Mouse (Mus musculus) erythroblast, adult 5-6 weeks (primary cell): ENCODE results near the gene Tbc1d2. TPM values are rescaled to one million over a fixed set of nuclear protein-coding genes. Genes with fewer than 3 reads are reported as not detected.

Experiments
- ATAC-seq: replicated peaks from 2 replicates; pipeline ENCODE4 v1.8.0; 2016; ENCODE audit warnings: moderate number of reproducible peaks, mild to moderate bottlenecking, moderate TSS enrichment, inconsistent platforms; ENCODE audit not compliant: poor library complexity, low FRiP score, severe bottlenecking
- total RNA-seq, 2 experiments: library from RNA; stranded (forward) in 1 of 2; stranded (reverse) in 1 of 2; fragments of 150-400 nt in 1 of 2; fragments of 200-764, 138-1000 nt in 1 of 2; gene quantifications; 2 replicates each; pipeline versions ENCODE4 v1.2.3 to v1.2.4; 2015 to 2017; ENCODE audit warnings: low replicate concordance in 2 of 2

Gene Tbc1d2
- total RNA-seq, 2 experiments from 2014 or later: 1.5 to 3.2 TPM

DNA sequence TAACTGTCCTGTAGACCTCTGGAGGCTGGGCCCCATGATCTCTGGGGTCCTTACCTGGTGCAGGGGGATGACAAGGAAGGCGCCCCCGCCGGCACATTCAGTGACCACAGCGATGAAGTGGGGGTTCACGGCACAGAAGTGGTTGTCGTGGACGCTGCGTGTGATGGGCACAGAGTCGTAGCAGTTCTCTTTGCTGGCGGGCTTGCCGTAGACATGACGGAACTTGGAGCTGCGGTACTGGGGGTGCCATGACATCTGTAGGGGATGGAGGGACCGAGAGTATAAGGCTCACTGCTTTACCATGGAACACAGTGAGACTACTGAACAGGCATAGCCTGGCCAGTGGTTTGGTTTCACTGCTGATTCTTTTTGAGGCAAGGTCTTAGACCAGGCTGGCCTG lies 87.2 kb downstream of the Tbc1d2 start:
- no peak for ATAC-seq

DNA sequence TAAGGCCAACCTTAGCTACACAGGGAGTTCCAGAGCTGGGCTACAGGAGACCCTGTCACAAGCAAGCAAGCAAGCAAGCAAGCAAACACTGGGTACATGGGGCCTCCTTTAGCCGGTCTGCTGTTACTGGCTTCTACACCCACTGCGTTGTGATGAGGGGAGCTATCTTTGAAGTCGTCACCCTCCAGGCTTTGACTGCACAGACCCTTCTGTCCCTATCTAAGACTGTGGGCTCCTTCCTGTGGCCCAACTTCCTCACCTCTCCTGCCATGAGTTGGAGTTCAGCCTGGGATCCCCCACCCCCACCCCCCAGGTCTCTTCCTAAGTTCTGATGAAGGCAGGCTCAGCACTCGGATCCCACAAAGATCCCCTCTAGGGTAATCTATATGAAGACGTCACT lies 88.0 kb downstream of the Tbc1d2 start:
- no peak for ATAC-seq

DNA sequence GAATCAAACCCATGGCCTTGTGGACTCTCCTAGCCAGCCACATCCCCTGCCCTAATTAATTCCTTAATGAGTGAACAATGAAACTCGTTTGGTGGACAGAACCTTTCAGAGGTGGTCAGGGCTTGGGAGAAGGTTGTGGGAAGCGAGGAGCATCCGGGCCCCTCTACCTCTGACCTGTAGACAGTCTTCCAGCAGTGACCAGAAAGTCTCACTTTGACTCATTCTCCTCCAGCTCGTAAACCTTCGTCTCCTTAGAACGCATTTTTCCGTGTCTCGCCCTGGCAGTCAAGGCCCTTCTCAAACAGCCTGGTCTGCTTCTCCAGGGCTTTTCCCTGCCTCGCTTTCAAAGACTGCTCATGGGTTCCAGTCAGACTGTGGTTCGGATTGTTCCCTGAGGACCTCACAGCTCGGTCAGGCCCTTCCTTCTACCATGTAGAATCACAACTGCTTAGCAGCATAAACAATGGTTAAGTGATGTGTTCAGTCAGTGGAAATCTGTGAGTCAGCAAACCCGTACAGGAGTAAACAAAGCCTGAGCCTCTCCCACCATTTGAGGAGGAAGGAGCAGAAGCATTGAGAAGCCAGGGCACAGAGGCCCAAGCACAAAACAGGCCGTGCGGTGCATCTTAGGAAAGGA lies 89.8 kb downstream of the Tbc1d2 start:
- ATAC-seq: no peak

DNA sequence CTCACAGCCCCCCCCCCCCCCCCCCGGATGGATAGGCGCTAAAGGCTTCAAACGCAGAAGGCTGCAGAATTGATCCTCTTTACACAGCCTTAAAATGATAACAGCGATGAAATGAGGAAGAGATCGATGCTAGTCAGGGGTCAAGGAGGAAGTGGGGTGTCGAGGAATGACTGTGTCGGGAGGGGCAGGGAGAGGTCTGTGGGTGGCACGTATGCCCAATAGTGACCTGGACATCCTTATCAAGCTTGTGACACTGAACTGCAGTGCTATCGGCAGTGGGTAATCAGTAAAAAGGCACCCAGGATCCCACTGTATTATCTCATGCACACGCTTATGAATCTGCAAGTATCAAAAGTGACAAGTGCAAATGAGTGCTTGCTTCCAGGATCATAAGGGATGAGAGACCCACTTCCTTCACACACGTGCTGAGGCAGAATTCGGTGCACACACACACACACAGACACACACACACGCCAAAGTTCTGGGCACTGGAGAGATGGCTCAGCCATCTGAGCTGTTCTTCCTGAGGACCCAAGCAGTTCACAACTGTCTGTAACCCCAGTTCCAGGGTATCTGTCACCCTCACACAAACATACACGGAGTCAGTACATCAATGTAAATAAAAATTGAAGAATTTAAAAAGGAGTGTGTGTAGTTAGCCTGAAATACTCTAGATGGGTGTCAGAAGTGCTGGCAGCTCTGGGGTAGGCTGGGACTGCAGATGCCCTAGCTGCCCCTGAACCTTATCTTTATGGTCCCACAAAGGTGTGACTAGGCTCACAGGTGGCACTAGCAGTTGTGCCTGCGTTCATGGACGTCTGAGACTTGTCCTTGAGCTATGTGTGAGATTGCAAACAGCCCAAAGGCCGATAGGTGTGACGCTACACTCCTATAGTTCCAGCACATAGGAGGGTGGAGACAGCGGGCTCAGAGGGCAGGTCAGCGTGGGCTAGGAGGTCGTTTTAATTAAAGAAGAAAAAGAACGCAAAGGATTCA lies 91.0 kb downstream of the Tbc1d2 start:
- ATAC-seq: no peak

DNA sequence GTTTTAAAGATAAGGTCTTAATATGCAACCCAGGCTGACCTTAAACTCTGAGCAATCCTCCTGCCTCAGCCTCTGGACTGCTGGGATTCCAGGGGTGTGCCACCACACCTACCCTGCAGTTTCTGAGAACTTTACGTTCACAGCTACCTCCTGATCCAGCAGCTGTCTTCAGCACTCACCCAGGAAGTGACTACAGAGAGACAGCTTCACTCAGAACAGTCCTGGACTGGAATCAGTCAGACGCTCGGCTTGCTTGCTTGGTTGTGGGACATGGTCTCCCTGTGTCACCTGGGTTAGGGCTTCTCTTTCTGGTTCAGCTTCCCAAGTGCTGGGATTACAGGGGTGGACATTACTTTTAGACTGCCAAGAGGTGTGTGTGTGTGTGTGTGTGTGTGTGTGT lies 93.1 kb downstream of the Tbc1d2 start:
- ATAC-seq: no peak

DNA sequence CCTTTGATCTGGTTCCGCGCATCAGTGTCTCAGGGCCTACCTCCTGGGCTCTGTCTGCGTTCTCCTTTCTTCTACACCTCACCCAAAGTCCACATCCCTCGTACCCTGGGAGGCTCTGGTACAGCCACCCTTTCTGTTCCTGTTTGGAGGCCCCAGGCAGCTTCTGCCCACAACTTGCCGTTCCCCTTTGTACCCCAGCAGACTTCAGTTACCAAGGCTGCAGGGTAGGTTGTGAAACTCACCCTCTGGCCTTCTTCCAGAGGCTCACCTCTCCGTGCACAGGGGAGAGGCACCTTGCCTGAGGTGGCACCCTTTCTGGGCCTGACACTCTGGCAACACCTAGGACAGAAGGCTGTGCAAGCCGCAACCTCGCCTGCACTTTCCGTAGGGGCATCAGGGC lies 94.2 kb downstream of the Tbc1d2 start:
- ATAC-seq: no peak

Other genes starting within 250 kb of the Tbc1d2 start
- gene Hemgn, start 236.7 kb downstream of the Tbc1d2 start, total RNA-seq (2015; ENCODE audit: low replicate concordance): 294 and 312 TPM in 2 replicates
- 420 and 452 TPM in 2 replicates for gene Hemgn, start 236.7 kb downstream of the Tbc1d2 start, total RNA-seq (2017; ENCODE audit: low replicate concordance)
- gene Anp32b, start 199.3 kb downstream of the Tbc1d2 start, total RNA-seq (2015; ENCODE audit: low replicate concordance): 423 and 438 TPM in 2 replicates
- gene Anp32b, start 199.3 kb downstream of the Tbc1d2 start, total RNA-seq (2017; ENCODE audit: low replicate concordance): 88.0 and 170 TPM in 2 replicates
- gene Nans, start 161.0 kb downstream of the Tbc1d2 start, total RNA-seq (2015; ENCODE audit: low replicate concordance): 17.3 and 25.7 TPM in 2 replicates
- 13.1 and 16.7 TPM in 2 replicates for gene Nans, start 161.0 kb downstream of the Tbc1d2 start, total RNA-seq (2017; ENCODE audit: low replicate concordance)
- 1.0 and 16.5 TPM in 2 replicates for gene Trim14, start 114.1 kb downstream of the Tbc1d2 start, total RNA-seq (2015; ENCODE audit: low replicate concordance)
- gene Trim14, start 114.1 kb downstream of the Tbc1d2 start, total RNA-seq (2017; ENCODE audit: low replicate concordance): 3.8 and 6.5 TPM in 2 replicates
- gene Coro2a, start 48.0 kb downstream of the Tbc1d2 start, total RNA-seq (2015; ENCODE audit: low replicate concordance): 6.7 and 18.6 TPM in 2 replicates
- 4.3 and 5.6 TPM in 2 replicates for gene Coro2a, start 48.0 kb downstream of the Tbc1d2 start, total RNA-seq (2017; ENCODE audit: low replicate concordance)